Mouse (Mus musculus) neural tube, embryonic 15.5 days (tissue): Measurements from ENCODE around the gene Churc1. TPM values are rescaled to one million over a fixed set of nuclear protein-coding genes. Genes with fewer than 3 reads are reported as not detected.
"Not testable (repeated sequence)": the region's sequence is repeated elsewhere in the genome, so short reads cannot be mapped to it uniquely, and the experiment has no call there.

ENCODE experiments used
- ATAC-seq: fragments of 200-750 bp; cut with Nextera tagmentation; 2 replicates; pipeline ENCODE4 v1.8.0; 2017; ENCODE audit warnings: mild to moderate bottlenecking, moderate TSS enrichment, moderate library complexity; ENCODE audit not compliant: low FRiP score
- H3K27ac ChIP-seq: fragments of 300-500 bp; sonication (generic); replicated peaks from 2 replicates; pipeline ENCODE4 v1.5.1; 2015; ENCODE audit warnings: mild to moderate bottlenecking, inconsistent platforms
- H3K27me3 ChIP-seq: fragments of 300-500 bp; sonication (generic); replicated peaks from 2 replicates; pipeline ENCODE4 v1.6.1; 2015; ENCODE audit warnings: inconsistent platforms
- H3K36me3 ChIP-seq: fragments of 300-500 bp; sonication (generic); 2 replicates; pipeline ENCODE4 v1.6.1; 2015; ENCODE audit warnings: inconsistent platforms
- H3K4me1 ChIP-seq: fragments of 300-500 bp; sonication (generic); 2 replicates; pipeline ENCODE4 v1.6.1; 2015; ENCODE audit warnings: inconsistent platforms
- H3K4me2 ChIP-seq: fragments of 300-500 bp; sonication (generic); 2 replicates; pipeline ENCODE4 v1.6.1; 2015; ENCODE audit warnings: inconsistent platforms, mild to moderate bottlenecking, moderate library complexity
- H3K4me3 ChIP-seq: fragments of 300-500 bp; sonication (generic); replicated peaks from 2 replicates; pipeline ENCODE4 v1.5.1; 2015; ENCODE audit warnings: mild to moderate bottlenecking, inconsistent platforms
- H3K9ac ChIP-seq: fragments of 300-500 bp; sonication (generic); replicated peaks from 2 replicates; pipeline ENCODE4 v1.6.1; 2015; ENCODE audit warnings: mild to moderate bottlenecking, inconsistent platforms
- H3K9me3 ChIP-seq: fragments of 300-500 bp; sonication (generic); replicated peaks from 2 replicates; pipeline ENCODE4 v1.6.1; 2016; ENCODE audit warnings: inconsistent platforms
- WGBS: fragments of 180-500 bp; shearing (Covaris S2); methylation state at CpG from one replicate; pipeline ENCODE4 v1.1.7; 2015; ENCODE audit warnings: mixed read lengths; 5-methylcytosine and 5-hydroxymethylcytosine counted together
- polyA plus RNA-seq: library from polyadenylated mRNA; unstranded; fragments of >200 nt; fragmentation: Nextera tagmentation; extraction: Ambion mirVana; gene quantifications from 2 replicates; pipeline ENCODE4 v1.2.1, GENCODE M21; 2015

The Churc1 gene
- polyA plus RNA-seq, 1 experiment from 2014 or later: 173 TPM

- Histone ChIP-seq H3K4me1 (no peaks in the 10 kb centered on the region), H3K4me3 (no peak overlapping the region), H3K4me2 (no peak overlapping the region), H3K27ac (no peak overlapping the region), H3K36me3 (peaks cover 3% of the 10 kb centered on the region), H3K27me3 (no peaks in the 10 kb centered on the region), H3K9me3 (no peaks in the 10 kb centered on the region), H3K9ac (no peak overlapping the region)
- ATAC-seq: no peak
- 68% methylated on average over 4 of the region's 4 CpGs for WGBS
Observed at GRCm38 (mm10) chr12:76775132-76775531, 9.8 kb downstream of the Churc1 start.

- H3K4me2 ChIP-seq: no peak overlapping the region
- H3K27ac ChIP-seq: no peak overlapping the region
- no peak overlapping the region for H3K4me3 ChIP-seq
- H3K9me3 ChIP-seq: no peaks in the 10 kb centered on the region
- WGBS: 98% methylated on average over 5 of the region's 5 CpGs
- H3K27me3 ChIP-seq: no peaks in the 10 kb centered on the region
- no peaks in the 10 kb centered on the region for H3K4me1 ChIP-seq
- H3K9ac ChIP-seq: no peak overlapping the region
- ATAC-seq: no peak
- peaks cover 3% of the 10 kb centered on the region for H3K36me3 ChIP-seq
Observed at GRCm38 (mm10) chr12:76776898-76777297, 11.6 kb downstream of the Churc1 start.

- Histone ChIP-seq H3K36me3 (peaks cover 3% of the 10 kb centered on the region), H3K4me1 (no peaks in the 10 kb centered on the region), H3K9me3 (no peaks in the 10 kb centered on the region), H3K4me2 (no peak overlapping the region), H3K27ac (no peak overlapping the region), H3K4me3 (no peak overlapping the region), H3K27me3 (no peaks in the 10 kb centered on the region), H3K9ac (no peak overlapping the region)
- ATAC-seq: no peak
Observed at GRCm38 (mm10) chr12:76777845-76778244, 12.5 kb downstream of the Churc1 start.

- Histone ChIP-seq H3K9me3 (no peaks in the 10 kb centered on the region), H3K4me3 (no peak overlapping the region), H3K27me3 (no peaks in the 10 kb centered on the region), H3K27ac (no peak overlapping the region), H3K9ac (no peak overlapping the region), H3K4me2 (no peak overlapping the region), H3K4me1 (no peaks in the 10 kb centered on the region), H3K36me3 (peaks cover 3% of the 10 kb centered on the region)
- no peak for ATAC-seq
- 83% methylated on average over 10 of the region's 10 CpGs for WGBS
Observed at GRCm38 (mm10) chr12:76778305-76779083, 13.2 kb downstream of the Churc1 start.

GRCm38 (mm10) chr12:76779951-76780350 lies 14.6 kb downstream of the Churc1 start:
- Histone ChIP-seq H3K36me3 (peaks cover 3% of the 10 kb centered on the region), H3K9ac (no peak overlapping the region), H3K27me3 (no peaks in the 10 kb centered on the region), H3K4me1 (no peaks in the 10 kb centered on the region), H3K4me2 (no peak overlapping the region), H3K9me3 (no peaks in the 10 kb centered on the region), H3K4me3 (no peak overlapping the region), H3K27ac (no peak overlapping the region)
- 73% methylated on average over 5 of the region's 5 CpGs for WGBS
- no peak for ATAC-seq

GRCm38 (mm10) chr12:76780639-76781468 lies 15.5 kb downstream of the Churc1 start:
- Histone ChIP-seq H3K4me1 (no peaks in the 10 kb centered on the region), H3K36me3 (peaks cover 3% of the 10 kb centered on the region), H3K4me2 (no peak overlapping the region), H3K27ac (no peak overlapping the region), H3K27me3 (no peaks in the 10 kb centered on the region), H3K4me3 (no peak overlapping the region), H3K9me3 (no peaks in the 10 kb centered on the region), H3K9ac (no peak overlapping the region)
- ATAC-seq: no peak
- WGBS: 63% methylated on average over 12 of the region's 12 CpGs

GRCm38 (mm10) chr12:76784056-76784619 lies 18.8 kb downstream of the Churc1 start:
- H3K9me3 ChIP-seq: no peaks in the 10 kb centered on the region
- H3K36me3 ChIP-seq: no peaks in the 10 kb centered on the region; the same call in 1 of the 2 replicates
- no peak overlapping the region for H3K4me3 ChIP-seq
- H3K27ac ChIP-seq: no peak overlapping the region
- H3K9ac ChIP-seq: no peak overlapping the region
- WGBS: 74% methylated on average over 10 of the region's 10 CpGs
- H3K27me3 ChIP-seq: no peaks in the 10 kb centered on the region
- no peaks in the 10 kb centered on the region for H3K4me1 ChIP-seq
- H3K4me2 ChIP-seq: no peak overlapping the region
- ATAC-seq: no peak

- no peak overlapping the region for H3K4me2 ChIP-seq
- H3K9ac ChIP-seq: no peak overlapping the region
- no peaks in the 10 kb centered on the region for H3K9me3 ChIP-seq
- 58% methylated on average over 8 of the region's 8 CpGs for WGBS
- no peaks in the 10 kb centered on the region for H3K4me1 ChIP-seq
- no peak for ATAC-seq
- H3K27ac ChIP-seq: no peak overlapping the region
- no peaks in the 10 kb centered on the region for H3K27me3 ChIP-seq
- no peak overlapping the region for H3K4me3 ChIP-seq
- no peaks in the 10 kb centered on the region for H3K36me3 ChIP-seq
Observed at GRCm38 (mm10) chr12:76790446-76791084, 25.2 kb downstream of the Churc1 start.

- ATAC-seq, H3K9ac ChIP-seq, H3K27me3 ChIP-seq, H3K4me1 ChIP-seq, H3K36me3 ChIP-seq, H3K4me2 ChIP-seq, H3K4me3 ChIP-seq, H3K9me3 ChIP-seq, H3K27ac ChIP-seq: not testable (repeated sequence)
- 52% methylated on average over 14 of the region's 14 CpGs for WGBS
Observed at GRCm38 (mm10) chr12:76792540-76792939, 27.2 kb downstream of the Churc1 start.

- no peak for ATAC-seq
- H3K4me2 ChIP-seq: no peak within 1 kb of the TSS
- H3K9ac ChIP-seq: no peak within 1 kb of the TSS
- no peaks in the 10 kb centered on the region for H3K9me3 ChIP-seq
- no peak within 1 kb of the TSS for H3K4me3 ChIP-seq
- no peaks in the 10 kb centered on the region for H3K27me3 ChIP-seq
- 82% methylated on average over 5 of the region's 5 CpGs for WGBS
- no peak within 1 kb of the TSS for H3K27ac ChIP-seq
- peaks cover 15% of the 10 kb centered on the region for H3K36me3 ChIP-seq
- no peaks in the 10 kb centered on the region for H3K4me1 ChIP-seq
Observed at GRCm38 (mm10) chr12:76795350-76795749, 30.0 kb downstream of the Churc1 start, which contains the start of gene Gpx2. TSS of gene Gpx2 (minus strand) at chr12:76795554.

- no peak overlapping the region for H3K9ac ChIP-seq
- 89% methylated on average over 7 of the region's 7 CpGs for WGBS
Observed at GRCm38 (mm10) chr12:76796938-76797539, 31.7 kb downstream of the Churc1 start.

More at GRCm38 (mm10) chr12:76796938-76797539, 31.7 kb downstream of the Churc1 start:
- Histone ChIP-seq H3K4me1 (no peaks in the 10 kb centered on the region), H3K9me3 (no peaks in the 10 kb centered on the region), H3K27ac (no peak overlapping the region), H3K27me3 (no peaks in the 10 kb centered on the region), H3K36me3 (peaks cover 16% of the 10 kb centered on the region), H3K4me3 (no peak overlapping the region), H3K4me2 (no peak overlapping the region)
- ATAC-seq: no peak
